Mouse (Mus musculus) forebrain, embryonic 13.5 days (tissue): ENCODE results near the gene Insr. TPM values are rescaled to one million over a fixed set of nuclear protein-coding genes. Genes with fewer than 3 reads are reported as not detected.

Experiments
- microRNA-seq: library from miRNA; unstranded; fragments of <30 nt; microRNA quantifications from one replicate; pipeline ENCODE4, GENCODE M21; 2016
- polyA plus RNA-seq: library from polyadenylated mRNA; unstranded; fragments of >200 nt; fragmentation: Nextera tagmentation; extraction: Ambion mirVana; gene quantifications from 2 replicates; pipeline ENCODE4 v1.2.1, GENCODE M21; 2015

The Insr gene
- polyA plus RNA-seq, 1 experiment from 2014 or later, result 51.3 TPM

Small RNAs within 50 kb of the gene (microRNA-seq; reads per million reads assigned to microRNA genes)
- not detected for gene Gm25775

Other genes with a start within 250 kb of the Insr start
- 0.23 TPM in 1 of 2 replicates, not detected in the other for gene A430078G23Rik, start 73.8 kb upstream of the Insr start, polyA plus RNA-seq
- gene Arhgef18, start 113.4 kb upstream of the Insr start, polyA plus RNA-seq, result 11.1 and 11.7 TPM in 2 replicates
- gene Pex11g, start 188.1 kb upstream of the Insr start, polyA plus RNA-seq, result 3.9 and 4.8 TPM in 2 replicates
- 0.10 TPM in 1 of 2 replicates, not detected in the other for gene Tex45, start 191.2 kb upstream of the Insr start, polyA plus RNA-seq
- 67.2 and 72.0 TPM in 2 replicates for gene Zfp358, start 213.5 kb upstream of the Insr start, polyA plus RNA-seq
- 68.5 and 68.7 TPM in 2 replicates for gene Mcoln1, start 220.8 kb upstream of the Insr start, polyA plus RNA-seq
- gene Pnpla6, start 235.8 kb upstream of the Insr start, polyA plus RNA-seq, result 20.3 and 23.8 TPM in 2 replicates